Mouse (Mus musculus): ENCODE measurements around the gene Slco2a1. TPM values are rescaled to one million over a fixed set of nuclear protein-coding genes. Genes with fewer than 3 reads are reported as not detected.

Slco2a1 gene
- polyA plus RNA-seq, 1 experiment: 84.7 TPM

- no peaks in the 10 kb centered on the region for H3K27me3 ChIP-seq (ENCODE audit: control insufficient read depth, insufficient read depth, low read length)
- no peak overlapping the region for H3K27ac ChIP-seq (ENCODE audit: insufficient read depth, low read depth, low read length)
- no peak overlapping the region for H3K4me3 ChIP-seq (ENCODE audit: low read depth, low read length)
- TF ChIP-seq POLR2A (IDR thresholded peaks at IDR 0.05; ENCODE audit: low read depth, low read length) (no peak), CTCF (IDR thresholded peaks at IDR 0.05; ENCODE audit: extremely low read depth, insufficient read length, insufficient replicate concordance, low read depth, low read length) (no peak)
- no peaks in the 10 kb centered on the region for H3K36me3 ChIP-seq (ENCODE audit: control insufficient read depth, insufficient read depth, low read length)
- no peaks in the 10 kb centered on the region for H3K4me1 ChIP-seq (ENCODE audit: control insufficient read depth, insufficient read depth, insufficient read length, low read length)
- 94% methylated on average over 4 of the region's 4 CpGs for WGBS
Observed at GRCm38 (mm10) chr9:103124746-103125145, 136.2 kb downstream of the Slco2a1 start.

- 82% methylated on average over 6 of the region's 6 CpGs for WGBS
- no peak overlapping the region for H3K27ac ChIP-seq (ENCODE audit: insufficient read depth, low read depth, low read length)
- no peaks in the 10 kb centered on the region for H3K27me3 ChIP-seq (ENCODE audit: control insufficient read depth, insufficient read depth, low read length)
- H3K36me3 ChIP-seq (ENCODE audit: control insufficient read depth, insufficient read depth, low read length): no peaks in the 10 kb centered on the region
- TF ChIP-seq CTCF (IDR thresholded peaks at IDR 0.05; ENCODE audit: extremely low read depth, insufficient read length, insufficient replicate concordance, low read depth, low read length): no peak
- TF ChIP-seq POLR2A (IDR thresholded peaks at IDR 0.05; ENCODE audit: low read depth, low read length): no peak
- peaks cover 3% of the 10 kb centered on the region; the same call in 1 of the 2 replicates for H3K4me1 ChIP-seq (ENCODE audit: control insufficient read depth, insufficient read depth, insufficient read length, low read length)
- no peak overlapping the region for H3K4me3 ChIP-seq (ENCODE audit: low read depth, low read length)
Observed at GRCm38 (mm10) chr9:103133493-103134124, 145.1 kb downstream of the Slco2a1 start.

- TF ChIP-seq POLR2A (IDR thresholded peaks at IDR 0.05; ENCODE audit: low read depth, low read length): no peak
- no peak for TF ChIP-seq CTCF (IDR thresholded peaks at IDR 0.05; ENCODE audit: extremely low read depth, insufficient read length, insufficient replicate concordance, low read depth, low read length)
- 27% methylated on average over 9 of the region's 9 CpGs for WGBS
- peaks cover 3% of the 10 kb centered on the region; the same call in 1 of the 2 replicates for H3K4me1 ChIP-seq (ENCODE audit: control insufficient read depth, insufficient read depth, insufficient read length, low read length)
- H3K27me3 ChIP-seq (ENCODE audit: control insufficient read depth, insufficient read depth, low read length): no peaks in the 10 kb centered on the region
- no peak overlapping the region for H3K4me3 ChIP-seq (ENCODE audit: low read depth, low read length)
- no peaks in the 10 kb centered on the region for H3K36me3 ChIP-seq (ENCODE audit: control insufficient read depth, insufficient read depth, low read length)
- no peak overlapping the region for H3K27ac ChIP-seq (ENCODE audit: insufficient read depth, low read depth, low read length)
Observed at GRCm38 (mm10) chr9:103134450-103135030, 146.0 kb downstream of the Slco2a1 start.

- Histone ChIP-seq H3K27ac (ENCODE audit: insufficient read depth, low read depth, low read length) (no peak overlapping the region), H3K36me3 (ENCODE audit: control insufficient read depth, insufficient read depth, low read length) (no peaks in the 10 kb centered on the region), H3K4me3 (ENCODE audit: low read depth, low read length) (no peak overlapping the region), H3K27me3 (ENCODE audit: control insufficient read depth, insufficient read depth, low read length) (no peaks in the 10 kb centered on the region), H3K4me1 (ENCODE audit: control insufficient read depth, insufficient read depth, insufficient read length, low read length) (peaks cover 3% of the 10 kb centered on the region; the same call in 1 of the 2 replicates)
- WGBS: 79% methylated on average over 6 of the region's 6 CpGs
- TF ChIP-seq POLR2A (IDR thresholded peaks at IDR 0.05; ENCODE audit: low read depth, low read length): no peak
- no peak for TF ChIP-seq CTCF (IDR thresholded peaks at IDR 0.05; ENCODE audit: extremely low read depth, insufficient read length, insufficient replicate concordance, low read depth, low read length)
Observed at GRCm38 (mm10) chr9:103139481-103139880, 151.0 kb downstream of the Slco2a1 start.

GRCm38 (mm10) chr9:103140384-103140783 lies 151.9 kb downstream of the Slco2a1 start:
- H3K4me3 ChIP-seq (ENCODE audit: low read depth, low read length): no peak overlapping the region
- no peaks in the 10 kb centered on the region for H3K36me3 ChIP-seq (ENCODE audit: control insufficient read depth, insufficient read depth, low read length)
- no peaks in the 10 kb centered on the region for H3K27me3 ChIP-seq (ENCODE audit: control insufficient read depth, insufficient read depth, low read length)
- no peaks in the 10 kb centered on the region for H3K4me1 ChIP-seq (ENCODE audit: control insufficient read depth, insufficient read depth, insufficient read length, low read length)
- no peak overlapping the region for H3K27ac ChIP-seq (ENCODE audit: insufficient read depth, low read depth, low read length)
- 83% methylated on average over 6 of the region's 6 CpGs for WGBS
- TF ChIP-seq CTCF (IDR thresholded peaks at IDR 0.05; ENCODE audit: extremely low read depth, insufficient read length, insufficient replicate concordance, low read depth, low read length) (no peak), POLR2A (IDR thresholded peaks at IDR 0.05; ENCODE audit: low read depth, low read length) (no peak)

GRCm38 (mm10) chr9:103141266-103141665 lies 152.8 kb downstream of the Slco2a1 start:
- TF ChIP-seq CTCF (IDR thresholded peaks at IDR 0.05; ENCODE audit: extremely low read depth, insufficient read length, insufficient replicate concordance, low read depth, low read length) (no peak), POLR2A (IDR thresholded peaks at IDR 0.05; ENCODE audit: low read depth, low read length) (no peak)
- 90% methylated on average over 7 of the region's 7 CpGs for WGBS

DNA sequence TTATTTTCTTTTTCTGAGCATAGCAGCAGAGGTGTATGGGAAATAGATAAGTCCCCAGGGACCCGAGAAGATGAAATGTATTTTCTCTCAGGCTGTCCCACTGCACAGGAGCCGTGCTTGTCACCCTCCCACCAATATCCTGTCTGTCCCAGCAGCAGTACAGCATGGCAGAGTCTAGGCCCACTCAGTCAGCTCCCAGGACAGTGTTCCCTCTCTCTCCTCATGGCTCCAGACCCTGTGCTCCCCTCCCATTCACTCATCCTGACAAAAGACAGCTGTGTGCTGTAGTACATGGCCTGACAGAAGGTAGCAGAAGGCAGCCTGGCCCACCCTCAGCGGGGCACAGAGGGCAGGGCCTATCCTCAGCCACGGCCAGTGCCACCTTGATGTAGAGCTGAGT lies 155.4 kb downstream of the Slco2a1 start:
- TF ChIP-seq POLR2A (IDR thresholded peaks at IDR 0.05; ENCODE audit: low read depth, low read length) (no peak), CTCF (IDR thresholded peaks at IDR 0.05; ENCODE audit: extremely low read depth, insufficient read length, insufficient replicate concordance, low read depth, low read length) (no peak)
- Histone ChIP-seq H3K4me1 (ENCODE audit: control insufficient read depth, insufficient read depth, insufficient read length, low read length) (no peaks in the 10 kb centered on the region), H3K36me3 (ENCODE audit: control insufficient read depth, insufficient read depth, low read length) (no peaks in the 10 kb centered on the region), H3K27ac (ENCODE audit: insufficient read depth, low read depth, low read length) (no peak overlapping the region), H3K4me3 (ENCODE audit: low read depth, low read length) (no peak overlapping the region), H3K27me3 (ENCODE audit: control insufficient read depth, insufficient read depth, low read length) (no peaks in the 10 kb centered on the region)
- WGBS: 61% methylated on average over 4 of the region's 4 CpGs

More at GRCm38 (mm10) chr9:103141266-103141665, 152.8 kb downstream of the Slco2a1 start:
- H3K36me3 ChIP-seq (ENCODE audit: control insufficient read depth, insufficient read depth, low read length): no peaks in the 10 kb centered on the region
- H3K4me3 ChIP-seq (ENCODE audit: low read depth, low read length): no peak overlapping the region
- H3K27me3 ChIP-seq (ENCODE audit: control insufficient read depth, insufficient read depth, low read length): no peaks in the 10 kb centered on the region
- H3K27ac ChIP-seq (ENCODE audit: insufficient read depth, low read depth, low read length): no peak overlapping the region
- H3K4me1 ChIP-seq (ENCODE audit: control insufficient read depth, insufficient read depth, insufficient read length, low read length): no peaks in the 10 kb centered on the region
